Comparison of ENCODE assay signal across 13 mouse cellular contexts in the genomic region with DNA sequence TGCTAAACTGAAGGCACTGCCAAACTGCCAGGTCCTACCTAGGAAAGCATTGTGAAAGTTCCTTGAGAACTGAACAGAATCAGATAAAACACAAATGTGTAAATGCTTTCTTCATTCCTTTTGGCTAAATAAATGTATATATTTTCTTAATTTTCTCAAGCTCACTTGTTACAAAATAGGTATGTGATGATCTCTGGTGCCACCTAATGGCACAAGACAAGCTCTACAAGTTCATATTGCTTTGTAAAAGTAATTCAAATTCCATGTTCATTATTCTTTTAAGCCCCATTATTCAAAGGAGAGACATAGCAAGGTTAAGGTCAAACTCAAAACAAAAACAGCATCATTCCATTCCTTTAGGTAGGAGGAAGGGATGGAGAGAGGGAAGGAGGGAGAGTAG. TPM values are rescaled to one million over a fixed set of nuclear protein-coding genes. Genes with fewer than 3 reads are reported as not detected.
A peak's percentile ranks its signal among the peaks of the same experiment; 100 is the strongest.
DNase-seq lines count a peak whose midpoint lies in the region; ATAC-seq and TF ChIP-seq lines count a peak whose summit lies in the region.
"Had no signal": no experiment of that assay in that cellular context is flagged by ENCODE, and none has a peak within 500 bp of the region (broad histone marks: within the 10 kb centered on the region; RNA-seq: fewer than 3 reads in every experiment).

No protein-coding gene starts in this region.

- no peak overlapping the region for H3K4me3 ChIP-seq in liver, embryonic 14.5 days (ENCODE audit: insufficient read depth in 1 of 2, low read depth in 2 of 2, low read length in 2 of 2)
- H3K4me3 ChIP-seq: heart, embryonic 12.5 days; stomach, embryonic 15.5 days had no signal

- no peak overlapping the region for H3K27ac ChIP-seq in liver, embryonic 14.5 days
- H3K27ac ChIP-seq: stomach, embryonic 15.5 days had no signal

- H3K9ac ChIP-seq in liver, embryonic 14.5 days (replicated peaks): no peak overlapping the region
- H3K9ac ChIP-seq: heart, embryonic 12.5 days; stomach, embryonic 15.5 days had no signal

- no peak for ATAC-seq in liver, embryonic 14.5 days (ENCODE audit: insufficient read depth)
- ATAC-seq in inflammation-experienced regulatory T-cells, adult 6 months: peak; percentile 45

- peaks cover 12% of the 10 kb centered on the region; the same call in 1 of the 2 replicates for H3K36me3 ChIP-seq in liver, embryonic 14.5 days (replicated peaks; ENCODE audit: control insufficient read depth, insufficient read depth, low read depth)
- H3K36me3 ChIP-seq: stomach, embryonic 15.5 days had no signal

- peaks cover 8 to 18% of the 10 kb centered on the region in 2 experiments for H3K4me1 ChIP-seq in liver, embryonic 14.5 days (replicated peaks; ENCODE audit: control insufficient read depth in 2 of 2, insufficient read depth in 2 of 2, low read length in 1 of 2)

- peak; percentile 41; the same call in 1 of the 2 replicates for TF ChIP-seq CTCF in liver, embryonic 14.5 days (IDR thresholded peaks at IDR 0.05; ENCODE audit: low read depth)

- peaks cover 6% of the 10 kb centered on the region for H3K27me3 ChIP-seq in liver, embryonic 14.5 days (ENCODE audit: control insufficient read depth, insufficient read depth, low read length)

- no peak overlapping the region for H3K4me2 ChIP-seq in liver, embryonic 14.5 days (ENCODE audit: low read depth)
- H3K4me2 ChIP-seq: heart, embryonic 12.5 days; stomach, embryonic 15.5 days had no signal

- H3K9me3 ChIP-seq in liver, embryonic 14.5 days (ENCODE audit: control insufficient read depth, low read length): no peaks in the 10 kb centered on the region
- H3K9me3 ChIP-seq: heart, embryonic 12.5 days; stomach, embryonic 15.5 days had no signal

- DNase-seq in embryo, embryonic 10 days (ENCODE audit: low spot score): peak; percentile 65
- no peak for DNase-seq in embryo, embryonic 9.5 days (ENCODE audit: extremely low spot score)
- no peak for DNase-seq in liver, embryonic 14.5 days (ENCODE audit: low read depth in 3 of 3, low spot score in 3 of 3)
- no peak for DNase-seq in liver
- DNase-seq in Muller cell, postnatal 12 days (ENCODE audit: inconsistent ontology term): peak; percentile 17
- no peak for DNase-seq in gastrocnemius, postnatal 10 days
- DNase-seq in layer of hippocampus, adult 8-10 months (ENCODE audit: low spot score in 2 of 2): no peak
- DNase-seq: layer of hippocampus, adult 9-11 months had no signal

- no peak for TF ChIP-seq EP300 in liver, embryonic 14.5 days (IDR thresholded peaks at IDR 0.05; ENCODE audit: low read depth)

RNA-seq across cellular contexts. Expression of gene Gp5, which starts 3.7 kb away (rescaled TPM):
- polyA plus RNA-seq in liver, embryonic 14.5 days (2012; rRNA removed): 9.4 and 9.9 TPM in 2 replicates
- 9.8 and 13.5 TPM in 2 replicates for polyA plus RNA-seq in liver, embryonic 14.5 days (2014; fragmentation: Nextera tagmentation; extraction: Ambion mirVana)
- polyA plus RNA-seq in inflammation-experienced regulatory T-cells, adult 6 months (2017; shearing (Covaris generic)): not detected
- under 1 TPM; 0.16 to 0.56 TPM for total RNA-seq in gastrocnemius, postnatal 10 days (2021)
- 1 to 10 TPM; 2.0 to 2.4 (median 2.3) TPM for total RNA-seq in layer of hippocampus, adult 8-10 months (2022)

RNA-seq across cellular contexts. Expression of gene Lrrc15, which starts 31.2 kb away (rescaled TPM):
- polyA plus RNA-seq in liver, embryonic 14.5 days (2012; rRNA removed): 0.01 TPM in 1 of 2 replicates, not detected in the other
- 0.01 TPM in 1 of 2 replicates, not detected in the other for polyA plus RNA-seq in liver, embryonic 14.5 days (2014; fragmentation: Nextera tagmentation; extraction: Ambion mirVana)
- polyA plus RNA-seq in inflammation-experienced regulatory T-cells, adult 6 months (2017; shearing (Covaris generic)): under 1 TPM in 1 of 3 experiments, not detected in 2; 0.07 TPM
- total RNA-seq in gastrocnemius, postnatal 10 days (2021): 1 to 10 TPM in 1 of 2 experiments, under 1 TPM in 1; 0.80 to 2.0 TPM
- total RNA-seq in layer of hippocampus, adult 8-10 months (2022): under 1 TPM in 2 of 4 experiments, not detected in 2; 0.08 to 0.11 TPM

RNA-seq across cellular contexts. Expression of gene Cpn2, which starts 46.9 kb away (rescaled TPM):
- 4.8 and 5.6 TPM in 2 replicates for polyA plus RNA-seq in liver, embryonic 14.5 days (2012; rRNA removed)
- polyA plus RNA-seq in liver, embryonic 14.5 days (2014; fragmentation: Nextera tagmentation; extraction: Ambion mirVana): 2.1 and 2.8 TPM in 2 replicates
- polyA plus RNA-seq in inflammation-experienced regulatory T-cells, adult 6 months (2017; shearing (Covaris generic)): not detected
- total RNA-seq in gastrocnemius, postnatal 10 days (2021): under 1 TPM in 1 of 2 experiments, not detected in 1; 0.11 TPM
- total RNA-seq in layer of hippocampus, adult 8-10 months (2022): not detected
- polyA plus RNA-seq: heart, embryonic 12.5 days; lung, embryonic 16.5 days; neural tube, embryonic 14.5 days had no signal

Comparison
In these comparisons a context has a peak if more than half of its experiments do, and no peak if none do; other contexts are left out.
1. DNase-seq: peak in embryo, embryonic 10 days (single experiment) and Muller cell, postnatal 12 days (single experiment); none in embryo, embryonic 9.5 days (single experiment), liver, embryonic 14.5 days (0 of 3), liver (single experiment), gastrocnemius, postnatal 10 days (single experiment) and layer of hippocampus, adult 8-10 months (0 of 2).